In the genomic region with DNA sequence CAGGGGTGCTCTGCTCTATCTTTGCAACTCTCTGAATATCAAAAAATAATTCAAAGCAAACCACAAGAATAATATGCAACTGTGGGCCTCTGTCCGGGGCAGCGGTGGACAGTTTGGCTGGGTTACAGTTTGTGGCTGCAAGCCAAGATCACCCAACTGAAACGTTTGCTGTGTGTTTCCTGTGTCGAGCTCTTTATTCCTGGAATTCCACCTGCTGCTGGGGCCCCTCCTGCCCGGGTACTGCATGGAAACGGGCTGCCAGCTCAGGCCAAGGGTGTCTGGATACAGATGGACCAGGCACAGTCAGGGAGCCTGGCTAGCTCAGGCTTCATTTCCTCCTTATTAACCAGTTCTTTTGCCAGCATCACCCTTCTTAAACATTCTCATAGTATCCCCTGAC, we compare ENCODE assay signal across 10 mouse cellular contexts.
DNase-seq lines count a peak whose midpoint lies in the region; TF ChIP-seq lines count a peak whose summit lies in the region.
"Had no signal": no experiment of that assay in that cellular context is flagged by ENCODE, and none has a peak within 500 bp of the region (broad histone marks: within the 10 kb centered on the region; RNA-seq: fewer than 3 reads in every experiment).

No protein-coding gene starts in this region.

- no peak for TF ChIP-seq CTCF in thymus, adult 2 months (IDR thresholded peaks at IDR 0.05; ENCODE audit: borderline replicate concordance, control insufficient read depth, extremely low read depth, insufficient read depth, low read length, poor library complexity)

- no peak for TF ChIP-seq POLR2A in thymus, adult 2 months (IDR thresholded peaks at IDR 0.05; ENCODE audit: control insufficient read depth, extremely low read depth, insufficient read depth, low read length, poor library complexity)

- DNase-seq in gastrocnemius, postnatal 10 days, result peak; percentile 41
- no peak for DNase-seq in gastrocnemius, adult 8-10 months (ENCODE audit: low spot score in 2 of 2)
- DNase-seq in urinary bladder, postnatal 14 days (ENCODE audit: low spot score), result peak; percentile 33
- DNase-seq in urinary bladder, postnatal 25 days (ENCODE audit: low spot score), result no peak
- peak; percentile 63 to 80 for DNase-seq in kidney, adult 8-10 months
- no peak for DNase-seq in thymus, adult 2 months
- DNase-seq in embryo, embryonic 10 days (ENCODE audit: low spot score), result no peak
- DNase-seq: lung, adult 2 months; thymus, adult 18-20 months had no signal

- no peaks in the 10 kb centered on the region for H3K36me3 ChIP-seq in thymus, adult 2 months (ENCODE audit: control insufficient read depth, insufficient read depth, low read length)
- H3K36me3 ChIP-seq: embryonic facial prominence, embryonic 12.5 days had no signal

- no peaks in the 10 kb centered on the region for H3K4me1 ChIP-seq in thymus, adult 2 months (replicated peaks; ENCODE audit: control insufficient read depth, insufficient read depth, low read length)

- no peaks in the 10 kb centered on the region for H3K27me3 ChIP-seq in thymus, adult 2 months (ENCODE audit: control insufficient read depth, insufficient read depth, low read length)
- H3K27me3 ChIP-seq: embryonic facial prominence, embryonic 12.5 days had no signal

- no peak overlapping the region for H3K27ac ChIP-seq in thymus, adult 2 months (ENCODE audit: control insufficient read depth, insufficient read depth, low read length)
- H3K27ac ChIP-seq: embryonic facial prominence, embryonic 12.5 days had no signal

- WGBS in thymus, adult 2 months, result 2% methylated on average over 6 of the region's 6 CpGs

- no peak overlapping the region for H3K4me3 ChIP-seq in thymus, adult 2 months (ENCODE audit: control insufficient read depth, insufficient read depth, low read length)
- H3K4me3 ChIP-seq: embryonic facial prominence, embryonic 12.5 days had no signal

Comparison
In these comparisons a context has a peak if more than half of its experiments do, and no peak if none do; other contexts are left out.
1. DNase-seq: peak in gastrocnemius, postnatal 10 days (single experiment), urinary bladder, postnatal 14 days (single experiment) and kidney, adult 8-10 months (2 of 2); none in gastrocnemius, adult 8-10 months (0 of 2), urinary bladder, postnatal 25 days (single experiment), thymus, adult 2 months (single experiment) and embryo, embryonic 10 days (single experiment).